Mouse (Mus musculus): ENCODE data around the gene Zfp507. TPM values are rescaled to one million over a fixed set of nuclear protein-coding genes. Genes with fewer than 3 reads are reported as not detected.

The Zfp507 gene
- polyA plus RNA-seq, 1 experiment from 2014 or later: 12.9 TPM

DNA sequence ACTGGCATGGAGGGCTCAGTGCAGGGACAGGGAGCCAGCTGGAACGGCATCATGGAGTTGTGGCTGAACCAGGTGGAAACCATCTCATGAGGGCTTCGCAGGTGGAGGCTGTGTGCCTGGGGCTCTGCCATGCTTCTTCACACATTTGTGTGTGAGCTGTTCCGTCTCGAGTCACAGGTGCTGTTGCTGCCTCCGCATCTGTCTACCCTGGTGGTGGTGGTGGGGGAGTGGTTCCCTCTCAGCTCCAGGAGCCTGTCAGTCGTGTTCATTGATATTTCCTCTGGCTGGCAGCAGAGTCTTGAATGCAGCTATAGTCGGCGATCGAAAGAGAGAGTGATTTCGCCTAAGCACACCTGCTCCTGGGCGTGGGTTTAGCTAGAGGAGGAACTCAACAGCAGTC is 10.5 kb upstream of the Zfp507 start:
- Histone ChIP-seq H3K4me1 (no peaks in the 10 kb centered on the region), H3K9me3 (replicated peaks) (no peaks in the 10 kb centered on the region), H3K4me3 (replicated peaks) (no peak overlapping the region), H3K27me3 (replicated peaks) (no peaks in the 10 kb centered on the region), H3K36me3 (no peaks in the 10 kb centered on the region), H3K9ac (replicated peaks) (no peak overlapping the region), H3K4me2 (no peak overlapping the region), H3K27ac (replicated peaks) (no peak overlapping the region)
- 81% methylated on average over 11 of the region's 11 CpGs for WGBS
- ATAC-seq (ENCODE audit: low FRiP score): no peak

DNA sequence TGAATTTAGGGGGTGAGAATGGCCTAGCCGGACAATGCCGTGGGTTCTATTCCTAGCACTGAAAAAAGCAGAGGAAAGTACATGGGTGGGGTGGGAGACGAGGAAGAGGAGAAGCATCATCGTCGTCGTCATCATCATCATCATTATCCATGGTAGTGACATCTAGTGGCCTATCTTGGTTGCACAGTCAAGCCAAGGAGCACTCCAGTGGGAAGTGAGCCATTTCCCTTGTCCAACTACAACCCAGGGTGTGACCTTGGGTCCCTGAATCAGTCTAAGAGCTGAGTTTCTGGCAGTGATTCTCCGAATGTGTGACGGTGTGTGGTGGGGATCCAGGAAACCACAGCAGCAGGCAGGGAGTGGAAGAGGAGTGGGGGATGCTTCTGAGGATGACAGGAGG is 7.9 kb upstream of the Zfp507 start:
- Histone ChIP-seq H3K9me3 (replicated peaks) (no peaks in the 10 kb centered on the region), H3K9ac (replicated peaks) (no peak overlapping the region), H3K4me3 (replicated peaks) (no peak overlapping the region), H3K36me3 (no peaks in the 10 kb centered on the region), H3K4me1 (no peaks in the 10 kb centered on the region), H3K27ac (replicated peaks) (no peak overlapping the region), H3K27me3 (replicated peaks) (no peaks in the 10 kb centered on the region), H3K4me2 (no peak overlapping the region)
- WGBS: 53% methylated on average over 8 of the region's 8 CpGs
- no peak for ATAC-seq (ENCODE audit: low FRiP score)

DNA sequence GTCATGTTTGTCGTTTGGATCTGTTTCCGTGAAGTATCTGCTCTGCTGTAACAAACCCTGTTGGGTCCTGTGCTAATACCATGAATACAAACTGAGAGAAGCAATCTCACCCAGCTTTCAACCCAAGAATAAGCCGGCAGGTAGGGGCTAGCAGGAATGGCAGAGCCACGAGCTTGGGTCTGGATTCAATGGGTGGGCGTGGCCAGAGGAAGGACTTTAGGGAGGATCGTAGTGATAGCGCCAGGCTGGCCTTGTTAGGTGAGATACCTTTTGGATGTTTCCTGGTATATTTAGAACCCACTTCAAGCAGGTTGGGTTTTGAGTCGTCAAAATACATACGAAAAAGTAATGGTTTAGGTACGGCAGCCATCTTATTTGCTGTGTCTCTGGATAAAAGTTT is 1.4 kb upstream of the Zfp507 start:
- no peaks in the 10 kb centered on the region for H3K9me3 ChIP-seq (replicated peaks)
- H3K4me3 ChIP-seq (replicated peaks): no peak overlapping the region
- no peak for ATAC-seq (ENCODE audit: low FRiP score)
- H3K27ac ChIP-seq (replicated peaks): no peak overlapping the region
- H3K9ac ChIP-seq (replicated peaks): no peak overlapping the region
- H3K36me3 ChIP-seq: peaks cover 9% of the 10 kb centered on the region
- 83% methylated on average over 10 of the region's 10 CpGs for WGBS
- no peaks in the 10 kb centered on the region; the same call in 1 of the 2 replicates for H3K27me3 ChIP-seq (replicated peaks)
- H3K4me2 ChIP-seq: no peak overlapping the region
- H3K4me1 ChIP-seq: peaks cover 15% of the 10 kb centered on the region

DNA sequence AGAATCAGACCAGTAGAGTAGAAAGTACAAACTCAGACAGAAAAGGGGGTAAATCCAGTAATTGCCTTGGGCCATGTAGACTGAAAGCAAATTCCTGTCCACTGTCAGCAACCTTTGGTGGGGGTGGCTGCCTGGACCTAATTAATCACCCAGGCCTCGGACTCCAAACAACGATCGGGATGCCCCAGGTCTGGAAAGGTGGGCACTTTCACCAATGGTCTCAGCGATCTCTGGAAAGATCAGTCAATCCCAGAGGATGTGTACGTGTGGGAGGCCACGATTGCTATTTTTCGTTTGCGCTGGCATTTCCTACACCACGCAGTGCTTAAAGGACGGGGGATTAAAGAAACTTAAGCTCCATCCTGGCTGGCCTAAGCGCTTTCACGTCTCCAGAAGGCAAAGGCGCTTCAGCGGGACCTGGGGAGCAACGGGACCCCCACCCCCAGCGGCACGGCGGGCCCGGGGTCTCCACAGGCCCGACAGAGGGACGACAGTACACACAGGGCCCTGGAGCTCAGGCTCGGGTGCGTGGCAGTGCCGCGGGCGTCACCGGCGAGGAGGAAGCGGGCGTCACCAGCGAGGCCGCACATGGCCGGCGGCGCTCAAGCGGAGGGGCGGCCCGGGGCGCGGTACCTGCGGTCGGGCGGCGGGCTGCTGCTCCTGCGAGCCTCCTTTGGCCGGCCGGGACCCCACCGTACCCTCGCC is 450 bp downstream of the Zfp507 start:
- peak; percentile 86 for ATAC-seq (ENCODE audit: low FRiP score)
- no peaks in the 10 kb centered on the region; the same call in 1 of the 2 replicates for H3K27me3 ChIP-seq (replicated peaks)
- peak overlapping the region; percentile 87 for H3K4me3 ChIP-seq (replicated peaks)
- H3K27ac ChIP-seq (replicated peaks): peak overlapping the region; percentile 93
- peak overlapping the region; percentile 98 for H3K9ac ChIP-seq (replicated peaks)
- peaks cover 18% of the 10 kb centered on the region for H3K36me3 ChIP-seq
- H3K4me1 ChIP-seq: peaks cover 26% of the 10 kb centered on the region
- under 1% methylated on average over 32 of the region's 49 CpGs for WGBS
- H3K4me2 ChIP-seq: peak overlapping the region; percentile 85
- no peaks in the 10 kb centered on the region for H3K9me3 ChIP-seq (replicated peaks)

DNA sequence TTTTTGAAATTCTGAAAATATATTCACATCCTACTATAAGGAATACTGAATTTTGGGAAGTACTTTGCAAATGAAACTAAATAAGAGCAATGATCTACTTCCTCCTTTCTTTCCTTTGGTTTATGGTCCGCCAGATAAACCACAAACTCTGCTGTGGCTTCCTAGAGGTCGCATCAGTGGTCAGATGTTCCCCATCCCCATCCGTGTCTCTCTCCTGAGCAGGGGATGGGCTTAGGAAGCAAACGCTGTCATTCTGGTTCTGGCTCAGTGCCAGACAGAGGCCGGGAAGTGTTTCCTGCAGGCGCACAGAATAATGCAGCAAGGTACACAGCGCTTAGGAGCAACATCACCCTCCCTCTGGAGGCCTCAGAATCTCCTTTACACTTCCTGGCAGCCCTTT is 6.7 kb downstream of the Zfp507 start:
- Histone ChIP-seq H3K27ac (replicated peaks) (no peak overlapping the region), H3K4me3 (replicated peaks) (no peak overlapping the region), H3K9ac (replicated peaks) (no peak overlapping the region), H3K4me1 (peaks cover 34% of the 10 kb centered on the region), H3K36me3 (peaks cover 54% of the 10 kb centered on the region), H3K27me3 (replicated peaks) (no peaks in the 10 kb centered on the region), H3K9me3 (replicated peaks) (no peaks in the 10 kb centered on the region), H3K4me2 (no peak overlapping the region)
- WGBS: 57% methylated on average over 7 of the region's 7 CpGs
- ATAC-seq (ENCODE audit: low FRiP score): no peak

DNA sequence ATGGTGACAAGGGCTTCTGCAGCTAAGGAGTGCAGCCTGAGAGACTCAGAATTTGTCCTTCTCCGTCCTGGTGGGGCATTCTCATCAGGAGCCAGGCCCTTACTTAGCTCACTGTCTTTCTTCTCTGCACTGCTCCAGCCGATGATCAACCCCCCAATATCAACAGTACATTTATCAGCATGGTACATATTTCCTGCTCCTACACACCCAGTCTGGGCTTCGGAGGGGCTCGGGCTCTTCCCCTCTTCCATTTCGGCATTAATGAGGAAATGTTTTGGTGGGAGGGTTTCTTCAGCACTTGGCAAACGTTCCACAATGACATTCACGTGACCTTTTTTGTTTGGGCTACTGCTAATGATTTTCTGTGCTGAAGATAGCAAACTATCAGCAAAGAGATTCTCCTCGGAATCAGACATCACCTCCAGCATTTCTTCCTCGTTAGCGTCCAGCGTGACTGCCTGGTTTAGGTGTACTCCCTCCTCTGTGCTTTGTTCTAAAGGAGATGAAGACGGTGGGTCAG is 8.6 kb downstream of the Zfp507 start:
- Histone ChIP-seq H3K4me2 (no peak overlapping the region), H3K9ac (replicated peaks) (no peak overlapping the region), H3K9me3 (replicated peaks) (no peaks in the 10 kb centered on the region), H3K4me1 (peaks cover 37% of the 10 kb centered on the region), H3K36me3 (peaks cover 52% of the 10 kb centered on the region), H3K27ac (replicated peaks) (no peak overlapping the region), H3K4me3 (replicated peaks) (no peak overlapping the region), H3K27me3 (replicated peaks) (no peaks in the 10 kb centered on the region)
- ATAC-seq (ENCODE audit: low FRiP score): no peak
- 90% methylated on average over 12 of the region's 12 CpGs for WGBS

DNA sequence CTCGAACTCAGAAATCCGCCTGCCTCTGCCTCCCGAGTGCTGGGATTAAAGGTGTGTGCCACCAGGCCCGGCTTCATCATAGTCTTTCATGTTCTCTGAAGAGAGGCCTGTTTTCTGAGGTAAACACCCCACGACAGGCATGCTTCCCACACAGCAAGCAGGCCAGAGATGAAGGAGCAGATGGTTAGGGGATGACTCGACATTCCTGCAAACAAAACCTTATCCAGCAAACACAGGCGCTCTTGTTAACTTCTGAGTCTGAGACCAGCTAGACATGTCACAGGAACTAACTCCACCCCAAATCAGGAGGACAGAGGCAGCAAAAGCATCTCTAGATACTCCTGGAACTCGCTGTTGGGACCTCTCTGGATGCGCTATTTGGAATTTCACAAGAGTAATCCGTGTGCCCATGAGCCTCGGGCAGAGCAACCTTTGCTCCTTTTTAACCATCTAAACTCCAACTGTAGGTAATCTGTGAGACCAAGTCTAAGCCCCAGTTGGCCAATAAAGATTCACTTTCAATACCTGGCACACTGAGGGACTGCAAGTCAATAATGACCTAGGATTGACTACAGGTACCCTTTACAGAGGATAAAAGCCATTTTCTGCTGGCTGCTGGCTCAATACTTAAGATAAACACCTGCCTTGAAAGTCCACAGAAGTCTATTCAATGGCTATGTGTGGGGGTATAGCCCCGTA is 10.5 kb downstream of the Zfp507 start:
- H3K27me3 ChIP-seq (replicated peaks): no peaks in the 10 kb centered on the region
- no peak overlapping the region for H3K27ac ChIP-seq (replicated peaks)
- no peak for ATAC-seq (ENCODE audit: low FRiP score)
- no peak overlapping the region for H3K4me3 ChIP-seq (replicated peaks)
- peaks cover 55% of the 10 kb centered on the region for H3K36me3 ChIP-seq
- peaks cover 28% of the 10 kb centered on the region for H3K4me1 ChIP-seq
- no peak overlapping the region for H3K9ac ChIP-seq (replicated peaks)
- no peak overlapping the region for H3K4me2 ChIP-seq
- H3K9me3 ChIP-seq (replicated peaks): no peaks in the 10 kb centered on the region
- 86% methylated on average over 12 of the region's 12 CpGs for WGBS

DNA sequence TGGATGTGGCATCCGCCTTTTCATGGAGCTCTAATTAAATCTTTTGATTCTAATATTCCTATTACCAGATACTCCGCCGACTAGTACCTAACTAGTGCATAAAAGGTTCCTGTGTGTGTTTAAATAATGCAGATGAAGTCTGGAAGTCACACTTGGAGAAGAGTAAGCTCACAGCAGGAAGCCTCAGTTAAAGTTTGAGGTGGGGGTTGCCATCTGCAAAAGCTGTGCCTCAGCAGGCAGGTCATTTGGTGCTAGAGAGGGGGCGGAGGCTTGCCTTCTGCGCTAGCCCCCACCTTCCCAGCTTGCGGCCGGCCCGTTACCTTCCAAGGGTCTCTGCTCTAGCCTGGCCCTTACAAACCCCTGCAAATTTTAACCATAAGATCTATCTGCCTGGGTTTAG is 11.9 kb downstream of the Zfp507 start:
- WGBS: 31% methylated on average over 8 of the region's 8 CpGs

DNA sequence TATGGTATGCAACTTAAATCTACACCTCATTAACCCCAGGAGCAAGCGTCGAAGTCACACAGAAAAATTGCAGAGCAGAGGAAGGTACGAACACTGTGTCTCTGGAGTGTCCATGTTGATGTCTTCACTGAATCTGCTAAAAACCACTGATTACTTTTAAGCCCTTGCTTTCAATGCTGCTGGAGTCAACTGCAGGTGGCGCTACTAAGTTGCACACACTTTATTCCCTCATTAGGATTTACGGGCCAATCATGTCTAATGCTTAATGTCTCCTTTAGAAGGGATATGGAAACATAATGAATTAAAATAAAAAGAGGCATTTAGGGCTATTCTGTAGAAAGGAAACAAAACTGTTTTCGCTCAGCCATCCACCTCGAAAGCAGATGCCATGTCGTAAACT is 12.6 kb downstream of the Zfp507 start:
- H3K9ac ChIP-seq (replicated peaks): no peak overlapping the region
- H3K4me1 ChIP-seq: peaks cover 22% of the 10 kb centered on the region
- peaks cover 69% of the 10 kb centered on the region for H3K36me3 ChIP-seq
- no peaks in the 10 kb centered on the region for H3K9me3 ChIP-seq (replicated peaks)
- no peaks in the 10 kb centered on the region for H3K27me3 ChIP-seq (replicated peaks)
- WGBS: 40% methylated on average over 8 of the region's 8 CpGs
- 0 out of 2 replicates have a peak, but pooled peaks have one; percentile 17 for ATAC-seq (ENCODE audit: low FRiP score)
- no peak overlapping the region for H3K27ac ChIP-seq (replicated peaks)
- H3K4me2 ChIP-seq: no peak overlapping the region
- H3K4me3 ChIP-seq (replicated peaks): no peak overlapping the region

More for the DNA sequence above, 11.9 kb downstream of the Zfp507 start:
- Histone ChIP-seq H3K9me3 (replicated peaks) (no peaks in the 10 kb centered on the region), H3K36me3 (peaks cover 64% of the 10 kb centered on the region), H3K9ac (replicated peaks) (no peak overlapping the region), H3K27me3 (replicated peaks) (no peaks in the 10 kb centered on the region), H3K4me2 (no peak overlapping the region), H3K27ac (replicated peaks) (peak overlapping the region; percentile 28), H3K4me1 (peaks cover 22% of the 10 kb centered on the region), H3K4me3 (replicated peaks) (no peak overlapping the region)
- ATAC-seq (ENCODE audit: low FRiP score): no peak

DNA sequence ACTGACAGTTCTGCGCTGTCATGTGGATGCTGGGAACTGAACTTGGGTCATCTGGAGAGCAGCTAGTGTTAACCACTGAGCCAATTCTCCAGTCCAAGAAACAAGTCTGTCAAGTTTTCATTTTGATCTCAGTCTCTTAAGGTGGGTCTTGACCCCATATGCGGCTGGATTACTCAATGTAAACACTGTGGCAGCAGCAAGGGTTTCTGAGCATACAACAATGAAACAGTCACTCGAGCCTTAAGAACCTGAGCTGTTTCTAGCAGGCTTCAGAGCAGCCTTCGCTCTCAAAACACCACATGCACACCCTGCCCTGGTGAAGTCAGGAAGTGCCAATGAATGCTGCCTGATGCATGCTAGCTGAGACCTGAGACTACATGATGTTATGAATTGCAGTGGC is 17.2 kb downstream of the Zfp507 start:
- peaks cover 6% of the 10 kb centered on the region; the same call in 1 of the 2 replicates for H3K4me1 ChIP-seq
- no peak overlapping the region for H3K9ac ChIP-seq (replicated peaks)
- no peaks in the 10 kb centered on the region for H3K27me3 ChIP-seq (replicated peaks)
- H3K4me3 ChIP-seq (replicated peaks): no peak overlapping the region
- H3K9me3 ChIP-seq (replicated peaks): no peaks in the 10 kb centered on the region
- H3K27ac ChIP-seq (replicated peaks): no peak overlapping the region
- no peak for ATAC-seq (ENCODE audit: low FRiP score)
- 90% methylated on average over 4 of the region's 4 CpGs for WGBS
- H3K4me2 ChIP-seq: no peak overlapping the region
- peaks cover 57% of the 10 kb centered on the region for H3K36me3 ChIP-seq

DNA sequence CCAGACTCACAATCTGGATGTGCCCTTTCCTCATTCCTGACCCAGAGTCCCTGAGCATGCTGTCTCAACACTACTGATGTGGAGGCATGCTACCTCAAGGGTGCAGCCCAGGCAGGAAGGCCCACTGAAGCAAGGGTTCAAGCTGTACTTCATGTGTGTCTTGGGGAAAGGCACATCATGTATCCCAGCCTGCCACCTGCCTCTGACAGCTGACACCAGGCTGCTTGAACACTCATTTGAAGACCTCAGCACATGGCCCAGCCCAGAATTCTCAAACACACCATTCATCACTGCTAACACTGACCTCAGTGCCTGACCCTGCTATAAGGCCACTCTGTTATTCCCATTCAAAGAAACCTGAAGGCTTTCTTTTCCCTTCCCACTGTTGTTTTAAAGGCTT is 20.6 kb downstream of the Zfp507 start:
- Histone ChIP-seq H3K9me3 (replicated peaks) (no peaks in the 10 kb centered on the region), H3K36me3 (peaks cover 59% of the 10 kb centered on the region), H3K27ac (replicated peaks) (no peak overlapping the region), H3K4me2 (no peak overlapping the region), H3K27me3 (replicated peaks) (no peaks in the 10 kb centered on the region), H3K4me3 (replicated peaks) (no peak overlapping the region), H3K4me1 (no peaks in the 10 kb centered on the region), H3K9ac (replicated peaks) (no peak overlapping the region)
- ATAC-seq (ENCODE audit: low FRiP score): no peak

DNA sequence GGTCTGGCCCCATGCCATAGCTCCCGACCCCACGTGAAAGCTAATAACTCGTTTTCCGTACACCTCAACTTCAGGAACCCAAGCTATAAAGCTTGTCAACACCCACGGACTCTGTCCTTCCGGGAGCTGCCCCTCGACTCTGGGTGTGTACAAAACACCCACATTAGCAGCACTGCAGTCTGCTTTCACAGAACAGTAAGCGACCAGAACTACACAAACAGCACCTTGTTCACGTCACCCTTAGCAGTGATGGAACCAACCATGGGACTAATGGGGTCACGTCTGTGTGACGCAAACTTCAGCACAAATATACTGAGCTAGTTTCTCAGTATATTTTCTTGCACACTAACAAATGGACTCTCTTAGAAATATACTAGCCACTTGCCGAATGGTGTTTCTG is 28.7 kb downstream of the Zfp507 start:
- Histone ChIP-seq H3K9ac (replicated peaks) (no peak overlapping the region), H3K4me2 (no peak overlapping the region), H3K36me3 (peaks cover 60% of the 10 kb centered on the region), H3K9me3 (replicated peaks) (no peaks in the 10 kb centered on the region), H3K27me3 (replicated peaks) (no peaks in the 10 kb centered on the region), H3K4me1 (no peaks in the 10 kb centered on the region), H3K27ac (replicated peaks) (no peak overlapping the region), H3K4me3 (replicated peaks) (no peak overlapping the region)
- no peak for ATAC-seq (ENCODE audit: low FRiP score)
- 91% methylated on average over 12 of the region's 12 CpGs for WGBS

All from neural tube, embryonic 15.5 days (tissue).